Mouse (Mus musculus): Measurements from ENCODE around the gene Hoxa9. TPM values are rescaled to one million over a fixed set of nuclear protein-coding genes. Genes with fewer than 3 reads are reported as not detected.

The Hoxa9 gene
- 0.10 TPM in 1 of 2 replicates, not detected in the other for polyA plus RNA-seq (2012; rRNA removed)

- DNase-seq (ENCODE audit: low read depth, low spot score): no peak
- 1% methylated on average over 32 of the region's 36 CpGs for WGBS
Measured at GRCm38 (mm10) chr6:52230516-52231165, at the start of gene Hoxa9. Hoxa9 (minus strand) TSS chr6:52231089.

- 50% methylated on average over 5 of the region's 5 CpGs for WGBS
- no peak for DNase-seq (ENCODE audit: low read depth, low spot score)
Measured at GRCm38 (mm10) chr6:52276920-52277319, 46.0 kb upstream of the Hoxa9 start.

- no peak for DNase-seq (ENCODE audit: low read depth, low spot score)
- WGBS: 46% methylated on average over 6 of the region's 6 CpGs
Measured at GRCm38 (mm10) chr6:52276382-52276781, 45.5 kb upstream of the Hoxa9 start.

GRCm38 (mm10) chr6:52275563-52276280, 44.8 kb upstream of the Hoxa9 start:
- no peak for DNase-seq (ENCODE audit: low read depth, low spot score)
- WGBS: 41% methylated on average over 8 of the region's 8 CpGs

GRCm38 (mm10) chr6:52274576-52274975, 43.7 kb upstream of the Hoxa9 start:
- no peak for DNase-seq (ENCODE audit: low read depth, low spot score)
- WGBS: 36% methylated on average over 11 of the region's 11 CpGs

GRCm38 (mm10) chr6:52273656-52274280, 42.9 kb upstream of the Hoxa9 start:
- 29% methylated on average over 22 of the region's 22 CpGs for WGBS
- DNase-seq (ENCODE audit: low read depth, low spot score): no peak

- DNase-seq (ENCODE audit: low read depth, low spot score): no peak
- WGBS: 39% methylated on average over 22 of the region's 22 CpGs
Measured at GRCm38 (mm10) chr6:52272766-52273655, 42.1 kb upstream of the Hoxa9 start.

GRCm38 (mm10) chr6:52270494-52271480, 39.9 kb upstream of the Hoxa9 start:
- 10% methylated on average over 23 of the region's 23 CpGs for WGBS
- DNase-seq (ENCODE audit: low read depth, low spot score): peak; percentile 88

GRCm38 (mm10) chr6:52268756-52269155, 37.9 kb upstream of the Hoxa9 start:
- WGBS: 48% methylated on average over 3 of the region's 3 CpGs

GRCm38 (mm10) chr6:52268341-52268740, 37.5 kb upstream of the Hoxa9 start:
- no peak for DNase-seq (ENCODE audit: low read depth, low spot score)
- WGBS: 45% methylated on average over 7 of the region's 7 CpGs

More at GRCm38 (mm10) chr6:52268756-52269155, 37.9 kb upstream of the Hoxa9 start:
- peak; percentile 32 for DNase-seq (ENCODE audit: low read depth, low spot score)

GRCm38 (mm10) chr6:52267691-52268090, 36.8 kb upstream of the Hoxa9 start:
- no peak for DNase-seq (ENCODE audit: low read depth, low spot score)
- WGBS: 40% methylated on average over 3 of the region's 3 CpGs

GRCm38 (mm10) chr6:52267221-52267620, 36.3 kb upstream of the Hoxa9 start:
- WGBS: 44% methylated on average over 5 of the region's 5 CpGs

GRCm38 (mm10) chr6:52266666-52266985, 35.7 kb upstream of the Hoxa9 start:
- 22% methylated on average over 9 of the region's 9 CpGs for WGBS
- no peak for DNase-seq (ENCODE audit: low read depth, low spot score)

More at GRCm38 (mm10) chr6:52267221-52267620, 36.3 kb upstream of the Hoxa9 start:
- no peak for DNase-seq (ENCODE audit: low read depth, low spot score)

- peak; percentile 10 for DNase-seq (ENCODE audit: low read depth, low spot score)
- WGBS: 18% methylated on average over 19 of the region's 19 CpGs
Measured at GRCm38 (mm10) chr6:52265913-52266665, 35.2 kb upstream of the Hoxa9 start.

- 14% methylated on average over 18 of the region's 18 CpGs for WGBS
- DNase-seq (ENCODE audit: low read depth, low spot score): peak; percentile 21
Measured at GRCm38 (mm10) chr6:52265306-52265912, 34.5 kb upstream of the Hoxa9 start.

- DNase-seq (ENCODE audit: low read depth, low spot score): no peak
- 30% methylated on average over 5 of the region's 5 CpGs for WGBS
Measured at GRCm38 (mm10) chr6:52264106-52264790, 33.4 kb upstream of the Hoxa9 start.

GRCm38 (mm10) chr6:52263321-52263585, 32.4 kb upstream of the Hoxa9 start:
- 12% methylated on average over 6 of the region's 6 CpGs for WGBS
- DNase-seq (ENCODE audit: low read depth, low spot score): no peak

Measured in large intestine, adult 2 months (tissue).